Mouse (Mus musculus) G1E (cell line): ENCODE results near the gene Scgb1a1. TPM values are rescaled to one million over a fixed set of nuclear protein-coding genes. Genes with fewer than 3 reads are reported as not detected.

Experiments used
- ATAC-seq: 2 replicates; pipeline ENCODE4 v1.8.0; 2016; ENCODE audit warnings: mild to moderate bottlenecking; ENCODE audit not compliant: insufficient number of reproducible peaks, poor library complexity, low FRiP score, severe bottlenecking; ENCODE audit errors: extremely low read depth
- DNase-seq: peaks from one replicate; pipeline ENCODE4 v3.0.0; 2012; ENCODE audit warnings: low spot score
- H3K27me3 ChIP-seq: 2 replicates; pipeline ENCODE4 v1.6.1; 2012; ENCODE audit warnings: mild to moderate bottlenecking, low read length, inconsistent platforms; ENCODE audit not compliant: insufficient read depth
- H3K36me3 ChIP-seq: replicated peaks from 2 replicates; pipeline ENCODE3; 2012; ENCODE audit warnings: mild to moderate bottlenecking, inconsistent platforms
- H3K4me1 ChIP-seq: 2 replicates; pipeline ENCODE4 v1.6.1; 2012; ENCODE audit warnings: low read depth, low read length, inconsistent platforms, mixed read lengths; ENCODE audit not compliant: insufficient read depth
- H3K4me3 ChIP-seq: 2 replicates; pipeline ENCODE4 v1.5.1; 2012; ENCODE audit warnings: low read depth, mild to moderate bottlenecking, inconsistent platforms, low read length, moderate library complexity, mixed read lengths
- H3K9me3 ChIP-seq: replicated peaks from 2 replicates; pipeline ENCODE4 v1.6.1; 2012; ENCODE audit warnings: inconsistent platforms
- CTCF ChIP-seq: IDR thresholded peaks from 2 replicates; pipeline ENCODE4 v1.5.1; 2012; ENCODE audit warnings: low read depth, low read length, inconsistent platforms, mixed read lengths
- GATA1 ChIP-seq: IDR thresholded peaks from 2 replicates; pipeline ENCODE4 v1.6.1; 2012; ENCODE audit warnings: borderline replicate concordance, low read length, inconsistent platforms, mixed read lengths
- GATA2 ChIP-seq: IDR thresholded peaks from 2 replicates; pipeline ENCODE4 v1.6.1; 2012; ENCODE audit warnings: low read depth, low read length, inconsistent platforms, borderline replicate concordance
- POLR2AphosphoS5 ChIP-seq: IDR thresholded peaks from 2 replicates; pipeline ENCODE4 v1.6.1; 2012; ENCODE audit warnings: low read depth, low read length, inconsistent platforms; ENCODE audit not compliant: insufficient replicate concordance
- TAL1 ChIP-seq: conservative IDR thresholded peaks from 2 replicates; pipeline ENCODE4 v1.6.1; 2012; ENCODE audit warnings: low read depth, low read length, inconsistent platforms, mixed read lengths
- polyA plus RNA-seq: library from polyadenylated mRNA; stranded (reverse); fragments of >175 nt; gene quantifications from 2 replicates; pipeline ENCODE4 v1.2.3, GENCODE M21; 2012
- total RNA-seq, 2 experiments: library from RNA; stranded (forward) in 1 of 2; stranded (reverse) in 1 of 2; fragments of 200-1000 nt in 1 of 2; fragments of >200 nt in 1 of 2; fragmentation: Nextera tagmentation in 1 of 2; gene quantifications; 2 replicates each; pipeline ENCODE4 v1.2.3; 2014 to 2017

Gene Scgb1a1
- total and polyA plus RNA-seq, 3 experiments, result not detected

- ATAC-seq, result no peak
- no peaks in the 10 kb centered on the region for H3K27me3 ChIP-seq
- H3K4me3 ChIP-seq, result no peak overlapping the region
- peaks cover 86% of the 10 kb centered on the region for H3K4me1 ChIP-seq
- H3K9me3 ChIP-seq, result no peaks in the 10 kb centered on the region
- H3K36me3 ChIP-seq, result no peaks in the 10 kb centered on the region
- DNase-seq, result no peak
- TF ChIP-seq GATA2 (no peak), POLR2AphosphoS5 (no peak), GATA1 (no peak), TAL1 (no peak), CTCF (no peak)
Measured at GRCm38 (mm10) chr19:9059391-9059790, 28.4 kb downstream of the Scgb1a1 start.

- Histone ChIP-seq H3K27me3 (no peaks in the 10 kb centered on the region), H3K36me3 (no peaks in the 10 kb centered on the region), H3K4me1 (peaks cover 84% of the 10 kb centered on the region), H3K4me3 (no peak overlapping the region), H3K9me3 (no peaks in the 10 kb centered on the region)
- no peak for TF ChIP-seq POLR2AphosphoS5
- TF ChIP-seq TAL1, result no peak
- TF ChIP-seq GATA1, result no peak
- no peak for TF ChIP-seq GATA2
- no peak for TF ChIP-seq CTCF
- ATAC-seq, result no peak
- no peak for DNase-seq
Measured at GRCm38 (mm10) chr19:9058944-9059343, 28.8 kb downstream of the Scgb1a1 start.

GRCm38 (mm10) chr19:9058331-9058884, 29.4 kb downstream of the Scgb1a1 start:
- Histone ChIP-seq H3K4me3 (no peak overlapping the region), H3K4me1 (peaks cover 84% of the 10 kb centered on the region), H3K36me3 (no peaks in the 10 kb centered on the region), H3K27me3 (no peaks in the 10 kb centered on the region), H3K9me3 (no peaks in the 10 kb centered on the region)
- TF ChIP-seq CTCF (no peak), GATA1 (no peak), GATA2 (no peak), POLR2AphosphoS5 (no peak), TAL1 (no peak)
- ATAC-seq, result no peak; the same call in 1 of the 2 replicates
- no peak for DNase-seq

DNA sequence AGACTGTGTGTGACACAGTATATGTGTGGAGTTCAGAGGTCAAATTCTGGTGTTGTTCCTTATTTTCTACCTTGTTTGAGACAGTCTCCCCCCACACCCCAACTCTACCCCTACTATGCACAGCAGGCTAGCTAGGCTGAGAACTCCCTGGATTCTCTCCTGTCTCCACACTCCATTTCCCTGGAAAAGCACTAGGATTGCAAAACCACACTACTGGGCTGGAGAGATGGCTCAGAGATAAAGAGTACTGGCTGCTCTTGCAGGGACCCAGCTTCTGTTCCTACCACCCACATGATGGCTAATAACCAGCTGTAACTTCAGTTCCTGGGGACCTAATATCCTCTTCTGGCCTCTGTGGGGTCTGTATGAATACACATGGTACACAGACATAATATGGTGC, 30.1 kb downstream of the Scgb1a1 start:
- Histone ChIP-seq H3K4me3 (no peak overlapping the region), H3K4me1 (peaks cover 84% of the 10 kb centered on the region), H3K36me3 (no peaks in the 10 kb centered on the region), H3K27me3 (no peaks in the 10 kb centered on the region), H3K9me3 (no peaks in the 10 kb centered on the region)
- ATAC-seq (no peak), DNase-seq (no peak)
- TF ChIP-seq CTCF (no peak), POLR2AphosphoS5 (no peak), TAL1 (no peak), GATA2 (no peak), GATA1 (no peak)

GRCm38 (mm10) chr19:9055703-9056355, 31.9 kb downstream of the Scgb1a1 start:
- TF ChIP-seq TAL1, result no peak
- no peak for TF ChIP-seq POLR2AphosphoS5
- Histone ChIP-seq H3K4me1 (peaks cover 85% of the 10 kb centered on the region), H3K27me3 (no peaks in the 10 kb centered on the region), H3K36me3 (no peaks in the 10 kb centered on the region), H3K4me3 (no peak overlapping the region), H3K9me3 (no peaks in the 10 kb centered on the region)
- ATAC-seq (no peak), DNase-seq (no peak)

GRCm38 (mm10) chr19:9055153-9055552, 32.6 kb downstream of the Scgb1a1 start:
- Histone ChIP-seq H3K4me3 (no peak overlapping the region), H3K36me3 (no peaks in the 10 kb centered on the region), H3K27me3 (no peaks in the 10 kb centered on the region), H3K4me1 (peaks cover 87% of the 10 kb centered on the region), H3K9me3 (no peaks in the 10 kb centered on the region)
- no peak for TF ChIP-seq TAL1
- TF ChIP-seq GATA2, result no peak
- TF ChIP-seq CTCF, result no peak
- TF ChIP-seq GATA1, result no peak
- no peak for TF ChIP-seq POLR2AphosphoS5
- no peak for DNase-seq
- no peak for ATAC-seq
